Comparison of ENCODE assay signal across 8 mouse cellular contexts in genomic region chr16:90801928-90802327, GRCm38 (mm10). TPM values are rescaled to one million over a fixed set of nuclear protein-coding genes. Genes with fewer than 3 reads are reported as not detected.
DNase-seq lines count a peak whose midpoint lies in the region; ATAC-seq and TF ChIP-seq lines count a peak whose summit lies in the region.

No protein-coding gene starts in this region.

- H3K27ac ChIP-seq in cerebellum, adult 2 months (ENCODE audit: insufficient read depth, low read length): no peak overlapping the region
- no peak overlapping the region for H3K27ac ChIP-seq in liver, embryonic 12.5 days

- H3K4me2 ChIP-seq in liver, embryonic 12.5 days: no peak overlapping the region

- no peaks in the 10 kb centered on the region for H3K4me1 ChIP-seq in cerebellum, adult 2 months (ENCODE audit: control insufficient read depth, insufficient read depth, low read length)
- peaks cover 14% of the 10 kb centered on the region for H3K4me1 ChIP-seq in liver, embryonic 12.5 days

- peak; percentile 31; the same call in 1 of the 2 replicates for TF ChIP-seq CTCF in cerebellum, adult 2 months (IDR thresholded peaks at IDR 0.05; ENCODE audit: borderline replicate concordance, insufficient read depth, low read depth, low read length)

- H3K9me3 ChIP-seq in liver, embryonic 12.5 days (replicated peaks): no peaks in the 10 kb centered on the region

- no peak for TF ChIP-seq POLR2A in cerebellum, adult 2 months (IDR thresholded peaks at IDR 0.05; ENCODE audit: borderline replicate concordance, insufficient read depth, low read length)

- no peaks in the 10 kb centered on the region for H3K27me3 ChIP-seq in cerebellum, adult 2 months (ENCODE audit: control insufficient read depth, insufficient read depth, low read length)
- no peaks in the 10 kb centered on the region for H3K27me3 ChIP-seq in liver, embryonic 12.5 days (replicated peaks)

- H3K9ac ChIP-seq in liver, embryonic 12.5 days: no peak overlapping the region

- WGBS in cerebellum, adult 2 months: 97% methylated on average over 3 of the region's 3 CpGs
- 85% methylated on average over 3 of the region's 3 CpGs for WGBS in liver, embryonic 12.5 days (ENCODE audit: insufficient replicate concordance)

- no peak overlapping the region for H3K4me3 ChIP-seq in cerebellum, adult 2 months (replicated peaks; ENCODE audit: insufficient read depth, low read depth, low read length)
- H3K4me3 ChIP-seq in liver, embryonic 12.5 days: no peak overlapping the region

- DNase-seq in cerebellum, adult 2 months: no peak
- DNase-seq in cerebellum, adult 11 months: no peak
- DNase-seq in liver: peak; percentile 34
- no peak for DNase-seq in right cerebral cortex, adult 18-20 months
- no peak for DNase-seq in gastrocnemius, postnatal 36 days

- ATAC-seq in liver, embryonic 12.5 days: no peak
- ATAC-seq in common myeloid progenitor, adult 5-6 weeks (replicated peaks; ENCODE audit: low read depth, poor library complexity, severe bottlenecking): peak; percentile 62; the same call in 1 of the 2 replicates
- 0 out of 2 replicates have a peak, but pooled peaks have one; percentile 72 for ATAC-seq in megakaryocyte-erythroid progenitor cell, adult 5-6 weeks (replicated peaks; ENCODE audit: low FRiP score, low TSS enrichment, poor library complexity, severe bottlenecking)

- intact Hi-C loops in gastrocnemius, postnatal 36 days (cut with DNase I): no loop called here

- peaks cover 80% of the 10 kb centered on the region for H3K36me3 ChIP-seq in liver, embryonic 12.5 days

RNA-seq across cellular contexts. Expression of gene Urb1, which starts 8.3 kb away (rescaled TPM):
- polyA plus RNA-seq in cerebellum, adult 2 months (2012; rRNA removed): 4.9 and 5.3 TPM in 2 replicates
- polyA plus RNA-seq in liver, embryonic 12.5 days (2016; fragmentation: Nextera tagmentation; extraction: Ambion mirVana): 9.7 and 10.3 TPM in 2 replicates
- total RNA-seq in common myeloid progenitor, adult 5-6 weeks (2017): 13.8 and 19.7 TPM in 2 replicates
- total RNA-seq in megakaryocyte-erythroid progenitor cell, adult 5-6 weeks (2014; fragmentation: Nextera tagmentation): 20.9 and 41.3 TPM in 2 replicates
- 16.0 and 26.4 TPM in 2 replicates for total RNA-seq in megakaryocyte-erythroid progenitor cell, adult 5-6 weeks (2017)
- 1 to 10 TPM; 3.9 to 5.0 TPM for total RNA-seq in gastrocnemius, postnatal 36 days (2021)

RNA-seq across cellular contexts. Expression of gene Eva1c, which starts 24.6 kb away (rescaled TPM):
- 2.2 and 3.2 TPM in 2 replicates for polyA plus RNA-seq in cerebellum, adult 2 months (2012; rRNA removed)
- polyA plus RNA-seq in liver, embryonic 12.5 days (2016; fragmentation: Nextera tagmentation; extraction: Ambion mirVana): 0.11 and 0.30 TPM in 2 replicates
- not detected in 2 replicates for total RNA-seq in common myeloid progenitor, adult 5-6 weeks (2017)
- not detected in 2 replicates for total RNA-seq in megakaryocyte-erythroid progenitor cell, adult 5-6 weeks (2014; fragmentation: Nextera tagmentation)
- not detected in 2 replicates for total RNA-seq in megakaryocyte-erythroid progenitor cell, adult 5-6 weeks (2017)
- under 1 TPM in 1 of 2 experiments, not detected in 1; 0.30 TPM for total RNA-seq in gastrocnemius, postnatal 36 days (2021)
